Mouse (Mus musculus) ES-E14 (cell line): ENCODE data around the gene Dars.

Experiments
- CHD2 ChIP-seq: IDR thresholded peaks from 2 replicates; pipeline ENCODE4 v1.6.1; 2014; ENCODE audit warnings: mild to moderate bottlenecking, low read depth, low read length, inconsistent platforms
- HCFC1 ChIP-seq: IDR thresholded peaks from 2 replicates; pipeline ENCODE4 v1.6.1; 2012; ENCODE audit warnings: low read length, inconsistent platforms, borderline replicate concordance; ENCODE audit not compliant: insufficient read depth
- MAFK ChIP-seq: IDR thresholded peaks from 2 replicates; pipeline ENCODE4 v1.6.1; 2014; ENCODE audit warnings: mild to moderate bottlenecking, low read depth, low read length, inconsistent platforms; ENCODE audit not compliant: insufficient read depth
- ZC3H11A ChIP-seq: IDR thresholded peaks from 2 replicates; pipeline ENCODE4 v1.6.1; 2012; ENCODE audit warnings: low read depth, mild to moderate bottlenecking, inconsistent platforms, low read length, borderline replicate concordance
- ZNF384 ChIP-seq: IDR thresholded peaks from 2 replicates; pipeline ENCODE4 v1.6.1; 2012; ENCODE audit warnings: low read depth, low read length, inconsistent platforms

DNA sequence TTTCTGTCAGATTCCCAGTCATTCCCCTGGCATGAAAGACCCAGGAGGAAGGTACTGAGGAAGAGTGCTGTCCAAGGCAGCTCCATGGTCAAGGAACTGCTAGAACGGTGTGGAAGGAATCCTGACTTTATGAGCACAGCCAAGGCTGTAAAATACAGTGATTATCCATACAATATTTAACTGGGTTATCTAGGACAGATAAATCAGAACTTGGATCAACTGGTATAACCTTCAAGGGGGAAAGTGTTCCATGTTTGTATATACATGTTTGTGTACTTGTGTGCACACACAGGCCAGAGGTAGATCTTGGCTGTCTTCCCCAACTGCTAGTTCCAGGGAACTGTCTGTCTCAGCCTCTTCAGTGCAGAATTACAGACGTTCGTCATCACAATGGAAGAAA is 89.0 kb downstream of the Dars start, which contains the start of gene Lct:
- no peak for TF ChIP-seq ZNF384
- TF ChIP-seq ZC3H11A, result no peak
- TF ChIP-seq CHD2, result no peak
- TF ChIP-seq MAFK, result no peak
- no peak for TF ChIP-seq HCFC1
